Mouse (Mus musculus) limb, embryonic 15.5 days (tissue): Measurements from ENCODE around the gene Crebl2. TPM values are rescaled to one million over a fixed set of nuclear protein-coding genes. Genes with fewer than 3 reads are reported as not detected.

Experiments
- ATAC-seq: fragments of 200-750 bp; cut with Nextera tagmentation; 2 replicates; pipeline ENCODE4 v1.8.0; 2017; ENCODE audit warnings: low read depth, moderate TSS enrichment; ENCODE audit not compliant: insufficient number of reproducible peaks, low FRiP score, low TSS enrichment
- H3K27ac ChIP-seq: fragments of 300-500 bp; sonication (generic); 2 replicates; pipeline ENCODE4 v1.5.1; 2015; ENCODE audit warnings: moderate library complexity, mild to moderate bottlenecking, inconsistent platforms
- H3K27me3 ChIP-seq: fragments of 300-500 bp; sonication (generic); 2 replicates; pipeline ENCODE4 v1.6.1; 2015; ENCODE audit warnings: inconsistent platforms
- H3K36me3 ChIP-seq: fragments of 300-500 bp; sonication (generic); 2 replicates; pipeline ENCODE4 v1.6.1; 2015; ENCODE audit warnings: inconsistent platforms
- H3K4me1 ChIP-seq: fragments of 300-500 bp; sonication (generic); 2 replicates; pipeline ENCODE4 v1.6.1; 2015; ENCODE audit warnings: inconsistent platforms
- H3K4me2 ChIP-seq: fragments of 300-500 bp; sonication (generic); 2 replicates; pipeline ENCODE4 v1.6.1; 2015; ENCODE audit warnings: mild to moderate bottlenecking, inconsistent platforms
- H3K4me3 ChIP-seq: fragments of 300-500 bp; sonication (generic); 2 replicates; pipeline ENCODE4 v1.5.1; 2015; ENCODE audit warnings: mild to moderate bottlenecking, inconsistent platforms
- H3K9ac ChIP-seq: fragments of 300-500 bp; sonication (generic); 2 replicates; pipeline ENCODE4 v1.6.1; 2015; ENCODE audit warnings: inconsistent platforms
- H3K9me3 ChIP-seq: fragments of 300-500 bp; sonication (generic); 2 replicates; pipeline ENCODE4 v1.6.1; 2016; ENCODE audit warnings: inconsistent platforms
- WGBS: fragments of 180-500 bp; shearing (Covaris S2); methylation state at CpG from one replicate; pipeline ENCODE4 v1.1.7; 2015; 5-methylcytosine and 5-hydroxymethylcytosine counted together
- polyA plus RNA-seq: library from polyadenylated mRNA; unstranded; fragments of >200 nt; fragmentation: Nextera tagmentation; extraction: Ambion mirVana; gene quantifications from 2 replicates; pipeline ENCODE4 v1.2.1, GENCODE M21; 2015

Crebl2 gene
- 3.3 and 3.9 TPM in 2 replicates for polyA plus RNA-seq

DNA sequence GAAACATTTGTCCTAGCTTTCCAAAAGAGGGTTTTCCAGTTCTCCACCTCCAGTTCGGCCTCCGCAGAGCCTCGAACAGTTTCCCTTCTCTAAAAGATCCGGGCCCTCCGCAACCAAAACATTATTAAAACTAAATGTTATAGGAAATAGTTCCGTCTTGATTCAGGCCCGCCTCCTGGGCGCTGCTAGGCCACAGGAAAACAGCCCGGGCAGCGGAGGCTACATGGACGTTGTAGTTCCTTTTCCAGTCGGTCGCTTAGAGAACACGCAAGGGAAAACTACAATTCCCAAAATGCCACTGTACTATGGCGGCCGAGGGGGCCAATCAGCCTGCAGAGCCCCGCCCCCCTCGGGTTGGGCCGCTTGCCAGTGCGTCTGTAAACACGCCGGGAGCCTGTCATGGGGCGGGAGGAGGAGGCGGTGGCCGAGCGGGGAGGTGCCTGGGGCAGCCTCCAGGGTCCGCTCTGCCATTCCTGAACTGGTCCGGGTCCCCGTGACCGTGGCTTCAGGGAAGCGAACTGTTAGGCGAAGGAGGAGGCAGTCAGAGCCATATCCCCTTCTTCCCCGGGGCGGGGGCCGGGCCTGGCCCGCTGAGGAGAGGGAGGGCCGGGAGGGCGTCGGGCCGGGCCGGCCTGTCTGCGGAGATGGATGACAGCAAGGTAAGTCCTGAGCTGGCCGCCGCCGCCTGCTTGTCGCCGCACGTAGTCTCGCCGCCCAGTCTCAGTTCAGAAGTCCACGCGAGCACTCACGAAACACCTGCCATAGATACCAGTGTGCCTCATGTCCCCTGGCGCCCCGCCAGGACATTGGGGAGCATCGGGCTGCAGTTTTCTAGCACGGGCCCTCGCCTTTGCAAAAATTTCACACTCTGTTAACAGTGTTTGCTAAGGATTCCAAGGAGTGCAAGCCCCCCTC lies at the start of gene Crebl2:
Crebl2 (plus strand) TSS at position 369 of the 915 bp plus-strand sequence.
- no peaks in the 10 kb centered on the region for H3K9me3 ChIP-seq
- H3K27ac ChIP-seq = peak within 1 kb of the TSS; percentile 91
- peak; percentile 96 for ATAC-seq
- peaks cover 8% of the 10 kb centered on the region; the same call in 1 of the 2 replicates for H3K4me1 ChIP-seq
- under 1% methylated on average over 50 of the region's 58 CpGs for WGBS
- H3K27me3 ChIP-seq = no peaks in the 10 kb centered on the region
- peak within 1 kb of the TSS; percentile 80 for H3K4me2 ChIP-seq
- H3K36me3 ChIP-seq = no peaks in the 10 kb centered on the region
- peak within 1 kb of the TSS; percentile 69 for H3K9ac ChIP-seq
- H3K4me3 ChIP-seq = peak within 1 kb of the TSS; percentile 76

GRCm38 (mm10) chr6:134781494-134781913 lies 48.5 kb upstream of the Crebl2 start:
- Histone ChIP-seq H3K9ac (no peak overlapping the region), H3K27me3 (no peaks in the 10 kb centered on the region), H3K36me3 (0 out of 2 replicates have a peak, but pooled peaks cover 5% of the 10 kb centered on the region), H3K4me2 (no peak overlapping the region), H3K4me3 (no peak overlapping the region), H3K27ac (no peak overlapping the region), H3K9me3 (no peaks in the 10 kb centered on the region), H3K4me1 (peaks cover 3% of the 10 kb centered on the region; the same call in 1 of the 2 replicates)
- no peak for ATAC-seq
- WGBS = 89% methylated on average over 7 of the region's 7 CpGs

- no peak for ATAC-seq
- H3K36me3 ChIP-seq = 0 out of 2 replicates have a peak, but pooled peaks cover 5% of the 10 kb centered on the region
- H3K27ac ChIP-seq = no peak overlapping the region
- no peaks in the 10 kb centered on the region for H3K27me3 ChIP-seq
- H3K9ac ChIP-seq = no peak overlapping the region
- 89% methylated on average over 7 of the region's 7 CpGs for WGBS
- H3K4me1 ChIP-seq = peaks cover 3% of the 10 kb centered on the region; the same call in 1 of the 2 replicates
- H3K9me3 ChIP-seq = no peaks in the 10 kb centered on the region
- H3K4me2 ChIP-seq = no peak overlapping the region
- H3K4me3 ChIP-seq = no peak overlapping the region
Measured at GRCm38 (mm10) chr6:134782900-134783299, 47.1 kb upstream of the Crebl2 start.

GRCm38 (mm10) chr6:134786426-134786825 lies 43.5 kb upstream of the Crebl2 start:
- no peak for ATAC-seq
- H3K4me2 ChIP-seq = no peak overlapping the region
- H3K27me3 ChIP-seq = no peaks in the 10 kb centered on the region
- H3K9me3 ChIP-seq = no peaks in the 10 kb centered on the region
- H3K27ac ChIP-seq = no peak overlapping the region
- peaks cover 12% of the 10 kb centered on the region for H3K4me1 ChIP-seq
- 67% methylated on average over 3 of the region's 3 CpGs for WGBS
- 0 out of 2 replicates have a peak, but pooled peaks cover 3% of the 10 kb centered on the region for H3K36me3 ChIP-seq
- H3K9ac ChIP-seq = no peak overlapping the region
- no peak overlapping the region for H3K4me3 ChIP-seq

DNA sequence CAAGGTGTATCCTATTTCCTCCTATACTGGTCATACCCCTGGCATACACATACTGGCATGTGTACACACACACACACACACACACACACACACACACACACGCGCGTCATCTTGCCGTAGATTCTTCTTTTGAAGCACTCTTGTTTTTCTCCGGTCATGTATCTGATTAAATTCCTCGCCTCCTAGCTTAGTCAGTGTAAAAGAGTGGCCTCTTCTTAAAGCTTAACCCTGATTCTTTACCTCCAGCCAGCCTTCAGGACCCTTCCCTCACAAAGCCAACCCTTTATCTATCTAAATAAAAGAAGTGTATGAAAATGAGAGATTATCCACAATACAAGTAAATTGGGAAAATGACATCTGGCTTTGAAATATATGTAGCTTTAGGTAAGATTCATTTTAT lies 40.9 kb upstream of the Crebl2 start:
- Histone ChIP-seq H3K4me1 (peaks cover 16% of the 10 kb centered on the region), H3K36me3 (no peaks in the 10 kb centered on the region), H3K9ac (no peak overlapping the region), H3K27ac (no peak overlapping the region), H3K4me3 (no peak overlapping the region), H3K4me2 (no peak overlapping the region), H3K9me3 (no peaks in the 10 kb centered on the region), H3K27me3 (no peaks in the 10 kb centered on the region)
- no peak for ATAC-seq
- 84% methylated on average over 6 of the region's 6 CpGs for WGBS

DNA sequence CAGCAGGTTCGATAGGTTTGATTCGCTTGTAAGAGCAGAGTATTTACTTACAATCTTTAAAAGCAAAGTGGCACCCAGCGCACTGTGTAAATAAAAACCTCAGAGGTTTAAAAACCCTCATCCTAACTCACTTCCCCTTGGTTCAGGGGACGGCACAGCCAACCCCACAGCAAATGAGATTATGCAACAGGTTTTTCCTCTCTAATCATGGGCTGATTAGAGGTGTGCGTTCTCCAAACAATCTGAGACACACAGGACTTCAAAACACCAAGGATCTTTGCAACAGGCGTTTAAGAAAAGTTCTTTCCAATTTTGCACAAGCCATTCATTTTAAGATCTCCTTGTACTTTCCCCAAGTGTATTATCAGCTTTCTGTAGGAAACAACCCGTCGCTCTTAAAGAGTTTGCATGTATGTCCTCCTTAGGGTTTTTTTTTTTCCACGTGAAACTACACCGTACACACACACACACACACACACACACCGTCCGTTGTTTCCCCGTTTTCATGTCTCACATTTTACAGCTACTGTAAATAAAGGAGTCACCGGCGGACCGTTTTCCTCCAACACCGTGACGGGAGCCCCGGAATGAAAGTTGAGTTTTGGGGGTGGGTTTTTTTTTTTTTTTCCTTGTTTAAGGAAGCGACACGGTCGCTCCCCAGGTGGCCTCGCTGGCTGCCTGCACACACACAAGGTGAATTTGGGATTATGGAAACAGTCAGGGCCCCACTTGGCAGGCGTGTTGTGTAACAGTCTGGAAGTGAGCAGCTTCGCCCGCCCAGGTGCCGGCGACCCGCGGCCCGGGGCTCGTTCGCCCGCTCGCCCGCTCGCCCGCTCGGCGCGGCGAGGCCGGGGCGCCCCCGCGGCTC lies 38.5 kb upstream of the Crebl2 start:
- H3K27me3 ChIP-seq = no peaks in the 10 kb centered on the region
- H3K4me2 ChIP-seq = peak overlapping the region; percentile 56
- peaks cover 17% of the 10 kb centered on the region for H3K4me1 ChIP-seq
- H3K9me3 ChIP-seq = no peaks in the 10 kb centered on the region
- no peaks in the 10 kb centered on the region for H3K36me3 ChIP-seq
- WGBS = under 1% methylated on average over 44 of the region's 46 CpGs
- peak overlapping the region; percentile 95 for H3K9ac ChIP-seq
- ATAC-seq = no peak
- peak overlapping the region; percentile 73 for H3K4me3 ChIP-seq
- peak overlapping the region; percentile 99 for H3K27ac ChIP-seq

GRCm38 (mm10) chr6:134792141-134793045 lies 37.6 kb upstream of the Crebl2 start, which contains the start of gene Dusp16:
Gene Dusp16, minus strand, starts transcription at chr6:134792625.
- H3K9ac ChIP-seq = peak within 1 kb of the TSS; percentile 95
- ATAC-seq = peak; percentile 89
- H3K4me1 ChIP-seq = peaks cover 17% of the 10 kb centered on the region
- H3K4me2 ChIP-seq = peak within 1 kb of the TSS; percentile 56
- WGBS = under 1% methylated on average over 94 of the region's 108 CpGs
- H3K4me3 ChIP-seq = peak within 1 kb of the TSS; percentile 73
- no peaks in the 10 kb centered on the region for H3K9me3 ChIP-seq
- no peaks in the 10 kb centered on the region for H3K36me3 ChIP-seq
- peak within 1 kb of the TSS; percentile 99 for H3K27ac ChIP-seq
- no peaks in the 10 kb centered on the region for H3K27me3 ChIP-seq

DNA sequence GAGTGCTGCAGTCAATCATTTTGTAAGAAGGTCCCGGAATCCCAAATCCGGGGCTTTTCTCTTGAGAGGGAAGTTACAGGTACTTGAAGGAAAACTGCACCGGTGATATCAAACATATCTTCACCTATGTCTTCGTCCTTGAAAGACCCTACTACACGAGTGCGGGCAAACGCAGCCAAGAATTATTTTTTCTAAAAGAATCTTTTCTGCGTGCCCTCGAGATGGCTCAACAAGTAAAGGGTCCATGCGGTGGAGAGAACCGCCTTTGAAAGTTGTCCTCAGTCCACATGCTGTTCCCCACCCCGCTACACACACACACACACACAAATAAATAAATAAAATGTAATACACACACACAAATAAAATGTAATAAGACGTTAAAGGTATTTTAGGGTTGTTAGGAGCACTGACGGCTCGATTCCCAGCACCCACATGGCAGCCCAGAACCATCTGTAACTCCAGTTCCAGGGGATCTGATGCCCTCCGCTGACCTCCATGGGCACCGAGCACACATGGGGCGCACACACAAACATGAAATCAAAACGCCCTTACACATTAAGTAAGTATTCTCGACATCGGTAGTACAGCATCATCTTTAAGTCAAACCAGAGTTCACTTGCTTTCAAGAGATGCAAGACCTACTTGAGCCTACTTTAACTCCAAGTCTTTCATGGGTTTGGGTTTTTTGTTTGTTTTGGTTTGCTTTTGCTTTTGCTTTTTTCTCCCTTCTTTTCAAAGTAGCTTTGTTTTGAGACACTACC lies 36.7 kb upstream of the Crebl2 start:
- Histone ChIP-seq H3K27me3 (no peaks in the 10 kb centered on the region), H3K27ac (peak overlapping the region; percentile 75)
- WGBS = 43% methylated on average over 21 of the region's 21 CpGs

DNA sequence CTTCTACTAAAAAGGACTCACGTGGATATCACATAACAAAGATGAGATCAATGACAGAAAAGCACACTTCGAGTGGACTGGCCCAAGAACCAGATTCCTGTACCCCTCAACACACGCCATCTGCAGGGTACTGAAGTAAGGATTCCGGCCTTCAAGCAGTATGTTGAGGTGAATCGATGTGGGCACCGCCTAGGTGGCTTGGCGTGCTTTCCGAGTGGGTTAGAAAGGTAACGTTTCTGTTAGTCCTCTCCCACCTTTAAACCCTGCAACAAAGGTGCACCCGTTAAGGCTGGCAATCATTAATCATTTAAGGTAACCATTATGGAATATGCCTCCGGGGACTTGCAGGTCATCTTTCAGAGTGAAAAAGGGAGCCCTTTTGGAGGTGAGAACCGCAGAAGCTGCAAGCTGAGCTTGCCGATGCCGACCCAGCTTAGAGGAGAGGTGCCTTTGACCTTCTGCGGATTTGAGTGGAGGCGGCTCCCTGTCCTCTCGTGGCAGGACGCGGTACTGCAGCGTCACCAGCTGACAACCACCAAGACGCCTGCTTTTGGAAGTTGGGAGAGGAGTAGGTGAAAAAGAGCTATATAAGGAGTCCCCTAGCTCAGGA lies 35.9 kb upstream of the Crebl2 start:
- 0 out of 2 replicates have a peak, but pooled peaks have one; percentile 13 for ATAC-seq
- H3K4me1 ChIP-seq = peaks cover 17% of the 10 kb centered on the region
- peak overlapping the region; percentile 34; the same call in 1 of the 2 replicates for H3K4me2 ChIP-seq
- no peaks in the 10 kb centered on the region for H3K27me3 ChIP-seq
- no peaks in the 10 kb centered on the region for H3K9me3 ChIP-seq
- H3K4me3 ChIP-seq = no peak overlapping the region
- WGBS = 18% methylated on average over 21 of the region's 21 CpGs
- H3K9ac ChIP-seq = no peak overlapping the region
- no peaks in the 10 kb centered on the region for H3K36me3 ChIP-seq
- H3K27ac ChIP-seq = no peak overlapping the region

More for the DNA sequence above, 36.7 kb upstream of the Crebl2 start:
- no peaks in the 10 kb centered on the region for H3K9me3 ChIP-seq
- peak overlapping the region; percentile 56 for H3K4me2 ChIP-seq
- H3K9ac ChIP-seq = peak overlapping the region; percentile 70
- no peak for ATAC-seq
- H3K4me3 ChIP-seq = peak overlapping the region; percentile 73
- no peaks in the 10 kb centered on the region for H3K36me3 ChIP-seq
- peaks cover 17% of the 10 kb centered on the region for H3K4me1 ChIP-seq

- no peaks in the 10 kb centered on the region for H3K27me3 ChIP-seq
- H3K4me2 ChIP-seq = no peak overlapping the region
- ATAC-seq = no peak
- H3K27ac ChIP-seq = no peak overlapping the region
- 70% methylated on average over 10 of the region's 10 CpGs for WGBS
- peaks cover 8% of the 10 kb centered on the region; the same call in 1 of the 2 replicates for H3K4me1 ChIP-seq
- no peak overlapping the region for H3K9ac ChIP-seq
- H3K4me3 ChIP-seq = no peak overlapping the region
- H3K9me3 ChIP-seq = no peaks in the 10 kb centered on the region
- H3K36me3 ChIP-seq = no peaks in the 10 kb centered on the region
Measured at GRCm38 (mm10) chr6:134796297-134796696, 33.7 kb upstream of the Crebl2 start.
